Mouse (Mus musculus) limb, embryonic 14.5 days (tissue): ENCODE data around the gene Pstk. TPM values are rescaled to one million over a fixed set of nuclear protein-coding genes. Genes with fewer than 3 reads are reported as not detected.
"Not testable (repeated sequence)": the region's sequence is repeated elsewhere in the genome, so short reads cannot be mapped to it uniquely, and the experiment has no call there.

Experiments used
- ATAC-seq: fragments of 200-750 bp; cut with Nextera tagmentation; 2 replicates; pipeline ENCODE4 v1.8.0; 2017; ENCODE audit warnings: low read depth, moderate number of reproducible peaks, moderate TSS enrichment; ENCODE audit not compliant: low FRiP score
- DNase-seq: peaks from one replicate; pipeline ENCODE4 v3.0.0-alpha.2; 2015; ENCODE audit warnings: low spot score
- H3K27ac ChIP-seq: fragments of 300-500 bp; sonication (generic); replicated peaks from 2 replicates; pipeline ENCODE4 v1.5.1; 2014; ENCODE audit warnings: low read depth, mild to moderate bottlenecking, low read length, moderate library complexity, mixed read lengths
- H3K27me3 ChIP-seq: fragments of 300-500 bp; sonication (generic); 2 replicates; pipeline ENCODE4 v1.6.1; 2014; ENCODE audit warnings: low read length, mixed read lengths; ENCODE audit not compliant: control insufficient read depth, insufficient read depth
- H3K36me3 ChIP-seq: fragments of 300-500 bp; sonication (generic); 2 replicates; pipeline ENCODE4 v1.6.1; 2014; ENCODE audit warnings: mild to moderate bottlenecking, low read length, moderate library complexity, mixed read lengths; ENCODE audit not compliant: control insufficient read depth, insufficient read depth
- H3K4me1 ChIP-seq: fragments of 300-500 bp; sonication (generic); 2 replicates; pipeline ENCODE4 v1.6.1; 2014; ENCODE audit warnings: antibody characterized with exemption, low read length, mixed read lengths; ENCODE audit not compliant: control insufficient read depth, insufficient read depth
- H3K4me2 ChIP-seq: fragments of 300-500 bp; sonication (generic); replicated peaks from 2 replicates; pipeline ENCODE4 v1.6.1; 2014; ENCODE audit warnings: low read depth, mild to moderate bottlenecking, low read length, moderate library complexity; ENCODE audit not compliant: severe bottlenecking
- H3K4me3 ChIP-seq: fragments of 300-500 bp; sonication (generic); replicated peaks from 2 replicates; pipeline ENCODE4 v1.5.1; 2014; ENCODE audit warnings: low read length
- H3K9ac ChIP-seq: fragments of 300-500 bp; sonication (generic); 2 replicates; pipeline ENCODE4 v1.6.1; 2014; ENCODE audit warnings: mild to moderate bottlenecking, low read depth, low read length, moderate library complexity; ENCODE audit not compliant: severe bottlenecking
- H3K9me3 ChIP-seq: fragments of 300-500 bp; sonication (generic); 2 replicates; pipeline ENCODE4 v1.6.1; 2016; ENCODE audit warnings: low read length; ENCODE audit not compliant: control insufficient read depth
- POLR2A ChIP-seq: fragments of 200-500 bp; IDR thresholded peaks from 2 replicates; pipeline ENCODE4 v1.8.0; 2012; ENCODE audit warnings: inconsistent platforms, mild to moderate bottlenecking, moderate library complexity, borderline replicate concordance; ENCODE audit not compliant: insufficient read depth, insufficient read length; ENCODE audit errors: extremely low read depth
- WGBS: fragments of 180-500 bp; shearing (Covaris S2); extraction: QIAGEN DNeasy Blood & Tissue Kit; methylation state at CpG from one replicate; pipeline ENCODE4 v1.1.7; 2014; 5-methylcytosine and 5-hydroxymethylcytosine counted together
- polyA plus RNA-seq, 2 experiments: library from polyadenylated mRNA; depleted of rRNA in 1 of 2; stranded (reverse) in 1 of 2; unstranded in 1 of 2; fragments of >200 nt; fragmentation: Nextera tagmentation in 1 of 2; extraction: Ambion mirVana in 1 of 2; gene quantifications; 2 replicates each; pipeline versions ENCODE4 v1.2.1 to v1.2.3; 2012 to 2014

Gene Pstk
- polyA plus RNA-seq, 2 experiments: 71.5 to 72.1 TPM

GRCm38 (mm10) chr7:131409321-131409987 is 38.5 kb downstream of the Pstk start:
- Histone ChIP-seq H3K9me3 (no peaks in the 10 kb centered on the region), H3K27me3 (no peaks in the 10 kb centered on the region), H3K9ac (peak overlapping the region; percentile 92), H3K4me1 (peaks cover 18% of the 10 kb centered on the region), H3K27ac (no peak overlapping the region), H3K4me3 (peak overlapping the region; percentile 90), H3K36me3 (no peaks in the 10 kb centered on the region), H3K4me2 (peak overlapping the region; percentile 83)
- WGBS: 5% methylated on average over 16 of the region's 16 CpGs
- TF ChIP-seq POLR2A: no peak
- peak; percentile 10 for DNase-seq
- ATAC-seq: no peak

- Histone ChIP-seq H3K9me3 (no peaks in the 10 kb centered on the region), H3K9ac (peak overlapping the region; percentile 92), H3K4me2 (peak overlapping the region; percentile 83), H3K4me3 (peak overlapping the region; percentile 90), H3K27ac (peak overlapping the region; percentile 70), H3K4me1 (peaks cover 18% of the 10 kb centered on the region), H3K36me3 (no peaks in the 10 kb centered on the region), H3K27me3 (no peaks in the 10 kb centered on the region)
- TF ChIP-seq POLR2A: no peak
- 1% methylated on average over 28 of the region's 38 CpGs for WGBS
- ATAC-seq (peak; percentile 53), DNase-seq (no peak)
Observed at GRCm38 (mm10) chr7:131409988-131410385, 39.0 kb downstream of the Pstk start.

GRCm38 (mm10) chr7:131410416-131411058 is 39.6 kb downstream of the Pstk start, which contains the start of the genes Ikzf5 and Acadsb:
Gene Ikzf5, minus strand, starts transcription at chr7:131410521.
Gene Acadsb, plus strand, starts transcription at chr7:131410601.
- Histone ChIP-seq H3K4me2 (peak within 1 kb of the TSS; percentile 83), H3K4me3 (peak within 1 kb of the TSS; percentile 90), H3K9me3 (no peaks in the 10 kb centered on the region), H3K36me3 (no peaks in the 10 kb centered on the region), H3K9ac (peak within 1 kb of the TSS; percentile 92), H3K27me3 (no peaks in the 10 kb centered on the region), H3K4me1 (peaks cover 18% of the 10 kb centered on the region), H3K27ac (peak within 1 kb of the TSS; percentile 70)
- DNase-seq (peak; percentile 95), ATAC-seq (peak; percentile 98)
- peak; percentile 57; the same call in 1 of the 2 replicates for TF ChIP-seq POLR2A
- WGBS: under 1% methylated on average over 42 of the region's 42 CpGs

- WGBS: 15% methylated on average over 10 of the region's 10 CpGs
- H3K4me3 ChIP-seq: peak overlapping the region; percentile 90
- peak overlapping the region; percentile 92; the same call in 1 of the 2 replicates for H3K9ac ChIP-seq
- no peaks in the 10 kb centered on the region for H3K9me3 ChIP-seq
- H3K4me2 ChIP-seq: peak overlapping the region; percentile 83
- H3K27me3 ChIP-seq: no peaks in the 10 kb centered on the region
- H3K27ac ChIP-seq: no peak overlapping the region
- ATAC-seq (no peak), DNase-seq (no peak)
- H3K36me3 ChIP-seq: no peaks in the 10 kb centered on the region
- peaks cover 18% of the 10 kb centered on the region for H3K4me1 ChIP-seq
- no peak for TF ChIP-seq POLR2A
Observed at GRCm38 (mm10) chr7:131411221-131411940, 40.4 kb downstream of the Pstk start.

GRCm38 (mm10) chr7:131411941-131412270 is 41.0 kb downstream of the Pstk start:
- ATAC-seq (no peak), DNase-seq (no peak)
- Histone ChIP-seq H3K9ac (no peak overlapping the region), H3K4me1 (peaks cover 18% of the 10 kb centered on the region), H3K4me2 (peak overlapping the region; percentile 83; the same call in 1 of the 2 replicates), H3K27me3 (no peaks in the 10 kb centered on the region), H3K27ac (no peak overlapping the region), H3K9me3 (no peaks in the 10 kb centered on the region), H3K4me3 (peak overlapping the region; percentile 90; the same call in 1 of the 2 replicates), H3K36me3 (no peaks in the 10 kb centered on the region)
- 36% methylated on average over 2 of the region's 2 CpGs for WGBS
- TF ChIP-seq POLR2A: no peak

- ATAC-seq, H3K4me3 ChIP-seq, H3K4me1 ChIP-seq, H3K27ac ChIP-seq, H3K9ac ChIP-seq, H3K27me3 ChIP-seq, H3K36me3 ChIP-seq, DNase-seq, H3K4me2 ChIP-seq, H3K9me3 ChIP-seq: not testable (repeated sequence)
Observed at GRCm38 (mm10) chr7:131416742-131417141, 45.8 kb downstream of the Pstk start.
